Mouse (Mus musculus): ENCODE measurements around the gene Ssr1. TPM values are rescaled to one million over a fixed set of nuclear protein-coding genes. Genes with fewer than 3 reads are reported as not detected.

The Ssr1 gene
- polyA plus RNA-seq, 1 experiment from 2014 or later = 126 TPM

DNA sequence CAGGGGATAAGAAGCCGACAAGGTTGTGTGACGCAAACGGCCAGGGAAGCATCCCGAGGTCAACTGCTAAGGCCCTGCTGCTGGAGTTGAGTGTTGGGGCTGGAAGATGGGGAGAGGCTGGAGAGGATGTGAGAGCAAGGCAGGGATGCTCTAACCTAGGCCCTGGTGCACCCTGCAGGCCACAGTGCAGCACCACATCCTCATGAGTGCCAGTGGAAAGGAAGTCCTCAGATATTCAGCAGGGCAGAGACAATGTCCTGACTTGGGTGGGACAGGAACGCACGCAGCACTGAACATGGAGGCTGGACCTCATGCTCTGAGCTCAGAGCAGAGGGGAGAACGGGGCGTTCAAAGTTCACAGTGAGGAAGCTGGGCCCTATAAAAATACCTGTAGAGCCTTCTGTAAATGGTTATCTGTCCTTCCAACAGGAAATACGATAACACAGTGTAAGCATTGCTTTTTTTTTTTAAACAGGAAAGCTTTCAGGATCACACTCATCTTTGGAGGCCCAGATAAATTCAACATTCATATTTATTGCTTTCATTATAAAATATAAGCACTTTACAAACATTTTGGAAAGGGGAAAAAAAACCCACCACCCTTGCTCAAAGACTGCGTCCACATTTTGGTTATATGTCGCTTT, 23.0 kb downstream of the Ssr1 start:
- peaks cover 9% of the 10 kb centered on the region for H3K4me1 ChIP-seq (ENCODE audit: control insufficient read depth, insufficient read depth, low read length)
- H3K4me3 ChIP-seq (ENCODE audit: low read depth, low read length) = no peak overlapping the region
- no peak overlapping the region for H3K27ac ChIP-seq (replicated peaks; ENCODE audit: low read depth, low read length)
- WGBS = 87% methylated on average over 11 of the region's 11 CpGs
- no peaks in the 10 kb centered on the region for H3K9me3 ChIP-seq (ENCODE audit: control insufficient read depth, low read length)
- no peak for ATAC-seq (ENCODE audit: insufficient number of reproducible peaks, low FRiP score, low TSS enrichment, low read depth)
- no peaks in the 10 kb centered on the region for H3K36me3 ChIP-seq (ENCODE audit: control insufficient read depth, insufficient read depth, low read length)
- no peaks in the 10 kb centered on the region for H3K27me3 ChIP-seq (ENCODE audit: control insufficient read depth, insufficient read depth, low read length)
- DNase-seq (ENCODE audit: low spot score) = no peak
- no peak overlapping the region for H3K9ac ChIP-seq (ENCODE audit: low read length)
- H3K4me2 ChIP-seq (ENCODE audit: low read depth, severe bottlenecking) = no peak overlapping the region

DNA sequence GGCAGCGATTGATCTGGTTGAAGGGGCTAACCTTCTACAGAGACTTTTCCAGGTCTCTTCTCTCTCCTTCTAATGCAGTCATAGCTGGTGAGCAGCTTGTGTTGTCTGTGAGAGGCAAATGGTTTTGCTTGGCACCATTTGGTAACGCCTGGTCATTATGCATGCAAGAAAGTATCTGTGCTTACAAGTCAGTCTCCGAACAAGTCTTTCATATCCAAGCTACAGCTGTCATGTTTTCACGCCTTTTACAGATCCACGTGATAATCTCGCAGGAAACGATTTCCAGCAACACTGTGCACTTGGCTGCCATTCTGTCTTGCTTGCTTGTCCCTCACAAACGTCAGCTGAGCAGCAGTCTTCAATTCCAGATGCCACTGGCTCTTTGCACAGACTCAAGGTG, 24.0 kb downstream of the Ssr1 start:
- ATAC-seq (ENCODE audit: insufficient number of reproducible peaks, low FRiP score, low TSS enrichment, low read depth) = no peak

DNA sequence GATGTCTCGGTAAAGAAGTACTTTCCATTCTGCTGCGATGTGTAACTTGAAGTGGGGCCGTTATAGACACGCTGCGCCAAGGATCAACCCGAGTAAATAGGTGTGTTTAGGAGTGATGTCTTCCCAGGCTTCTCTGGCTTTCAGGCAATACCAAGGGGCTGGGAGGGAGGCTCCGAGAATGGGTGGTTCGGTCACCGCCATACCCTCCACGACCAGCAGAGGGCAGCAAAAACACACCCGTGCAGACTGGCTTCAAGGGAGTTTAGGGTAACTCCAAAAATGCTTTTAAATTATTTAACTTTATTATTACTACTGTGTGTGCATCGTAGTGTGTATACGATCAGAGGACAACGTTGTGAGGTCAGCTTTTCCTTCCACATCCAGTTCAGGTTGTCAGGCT, 24.7 kb downstream of the Ssr1 start:
- 9% methylated on average over 14 of the region's 14 CpGs for WGBS
- no peak for ATAC-seq (ENCODE audit: insufficient number of reproducible peaks, low FRiP score, low TSS enrichment, low read depth)
- peak; percentile 95 for DNase-seq (ENCODE audit: low spot score)
- Histone ChIP-seq H3K27me3 (ENCODE audit: control insufficient read depth, insufficient read depth, low read length) (no peaks in the 10 kb centered on the region), H3K36me3 (ENCODE audit: control insufficient read depth, insufficient read depth, low read length) (no peaks in the 10 kb centered on the region), H3K4me1 (ENCODE audit: control insufficient read depth, insufficient read depth, low read length) (peaks cover 9% of the 10 kb centered on the region), H3K4me2 (ENCODE audit: low read depth, severe bottlenecking) (no peak overlapping the region), H3K4me3 (ENCODE audit: low read depth, low read length) (no peak overlapping the region), H3K9me3 (ENCODE audit: control insufficient read depth, low read length) (no peaks in the 10 kb centered on the region), H3K27ac (replicated peaks; ENCODE audit: low read depth, low read length) (no peak overlapping the region), H3K9ac (ENCODE audit: low read length) (no peak overlapping the region)

More for the DNA sequence above, 24.0 kb downstream of the Ssr1 start:
- H3K36me3 ChIP-seq (ENCODE audit: control insufficient read depth, insufficient read depth, low read length) = no peaks in the 10 kb centered on the region
- no peak overlapping the region for H3K9ac ChIP-seq (ENCODE audit: low read length)
- no peak for DNase-seq (ENCODE audit: low spot score)
- no peaks in the 10 kb centered on the region for H3K27me3 ChIP-seq (ENCODE audit: control insufficient read depth, insufficient read depth, low read length)
- no peak overlapping the region for H3K4me2 ChIP-seq (ENCODE audit: low read depth, severe bottlenecking)
- peaks cover 9% of the 10 kb centered on the region for H3K4me1 ChIP-seq (ENCODE audit: control insufficient read depth, insufficient read depth, low read length)
- no peaks in the 10 kb centered on the region for H3K9me3 ChIP-seq (ENCODE audit: control insufficient read depth, low read length)
- no peak overlapping the region for H3K27ac ChIP-seq (replicated peaks; ENCODE audit: low read depth, low read length)
- H3K4me3 ChIP-seq (ENCODE audit: low read depth, low read length) = no peak overlapping the region
- 60% methylated on average over 8 of the region's 8 CpGs for WGBS

DNA sequence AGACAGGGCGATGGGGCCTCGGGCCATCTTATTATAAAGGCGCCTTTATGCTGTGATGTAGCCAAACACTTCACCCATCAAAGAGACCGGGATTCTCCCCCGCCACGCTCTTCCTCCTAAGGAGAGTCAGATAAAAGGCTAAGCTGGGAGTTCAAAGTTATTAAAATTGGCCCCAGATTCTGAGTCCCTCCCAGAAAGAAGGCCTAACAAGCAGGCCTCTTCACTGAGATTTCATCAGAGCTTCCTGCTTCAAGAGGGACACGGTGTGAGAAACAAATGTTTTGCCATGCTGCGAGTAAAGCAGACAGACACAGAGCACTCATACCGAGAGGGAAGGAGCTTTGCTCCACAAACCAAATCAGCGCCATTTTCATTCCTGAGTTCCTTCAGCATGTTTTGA, 26.5 kb downstream of the Ssr1 start:
- 44% methylated on average over 10 of the region's 10 CpGs for WGBS
- Histone ChIP-seq H3K27me3 (ENCODE audit: control insufficient read depth, insufficient read depth, low read length) (no peaks in the 10 kb centered on the region), H3K27ac (replicated peaks; ENCODE audit: low read depth, low read length) (no peak overlapping the region)

DNA sequence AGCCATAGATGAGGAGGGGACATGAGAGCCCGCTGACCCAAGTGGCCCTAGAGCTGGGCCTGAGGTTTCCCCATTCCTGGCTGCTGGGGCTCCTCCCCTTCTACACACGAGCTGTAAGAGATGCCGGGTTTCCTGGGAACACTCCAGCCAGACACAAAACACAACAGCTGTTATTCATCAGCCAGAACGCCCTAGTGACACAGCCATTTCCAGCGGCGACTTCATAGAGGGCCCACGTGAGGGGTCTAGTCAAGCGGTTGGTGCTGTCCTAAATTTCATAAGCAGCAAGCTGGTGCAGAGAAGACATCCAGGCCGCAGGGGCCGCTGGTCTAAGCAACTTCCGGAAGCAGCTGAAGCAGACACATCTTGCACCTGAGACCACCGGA, 27.0 kb downstream of the Ssr1 start:
- no peaks in the 10 kb centered on the region for H3K36me3 ChIP-seq (ENCODE audit: control insufficient read depth, insufficient read depth, low read length)
- DNase-seq (ENCODE audit: low spot score) = peak; percentile 74
- H3K4me2 ChIP-seq (ENCODE audit: low read depth, severe bottlenecking) = no peak overlapping the region
- H3K9me3 ChIP-seq (ENCODE audit: control insufficient read depth, low read length) = no peaks in the 10 kb centered on the region
- no peak overlapping the region for H3K4me3 ChIP-seq (ENCODE audit: low read depth, low read length)
- ATAC-seq (ENCODE audit: insufficient number of reproducible peaks, low FRiP score, low TSS enrichment, low read depth) = peak; percentile 31; the same call in 1 of the 2 replicates
- peak overlapping the region; percentile 36; the same call in 1 of the 2 replicates for H3K27ac ChIP-seq (replicated peaks; ENCODE audit: low read depth, low read length)
- 25% methylated on average over 12 of the region's 12 CpGs for WGBS
- peaks cover 13% of the 10 kb centered on the region for H3K4me1 ChIP-seq (ENCODE audit: control insufficient read depth, insufficient read depth, low read length)
- H3K9ac ChIP-seq (ENCODE audit: low read length) = peak overlapping the region; percentile 24; the same call in 1 of the 2 replicates
- no peaks in the 10 kb centered on the region for H3K27me3 ChIP-seq (ENCODE audit: control insufficient read depth, insufficient read depth, low read length)

More for the DNA sequence above, 26.5 kb downstream of the Ssr1 start:
- Histone ChIP-seq H3K4me2 (ENCODE audit: low read depth, severe bottlenecking) (no peak overlapping the region), H3K4me3 (ENCODE audit: low read depth, low read length) (no peak overlapping the region), H3K4me1 (ENCODE audit: control insufficient read depth, insufficient read depth, low read length) (peaks cover 13% of the 10 kb centered on the region), H3K9ac (ENCODE audit: low read length) (peak overlapping the region; percentile 24; the same call in 1 of the 2 replicates), H3K36me3 (ENCODE audit: control insufficient read depth, insufficient read depth, low read length) (no peaks in the 10 kb centered on the region), H3K9me3 (ENCODE audit: control insufficient read depth, low read length) (no peaks in the 10 kb centered on the region)
- DNase-seq (ENCODE audit: low spot score) (no peak), ATAC-seq (ENCODE audit: insufficient number of reproducible peaks, low FRiP score, low TSS enrichment, low read depth) (no peak)

DNA sequence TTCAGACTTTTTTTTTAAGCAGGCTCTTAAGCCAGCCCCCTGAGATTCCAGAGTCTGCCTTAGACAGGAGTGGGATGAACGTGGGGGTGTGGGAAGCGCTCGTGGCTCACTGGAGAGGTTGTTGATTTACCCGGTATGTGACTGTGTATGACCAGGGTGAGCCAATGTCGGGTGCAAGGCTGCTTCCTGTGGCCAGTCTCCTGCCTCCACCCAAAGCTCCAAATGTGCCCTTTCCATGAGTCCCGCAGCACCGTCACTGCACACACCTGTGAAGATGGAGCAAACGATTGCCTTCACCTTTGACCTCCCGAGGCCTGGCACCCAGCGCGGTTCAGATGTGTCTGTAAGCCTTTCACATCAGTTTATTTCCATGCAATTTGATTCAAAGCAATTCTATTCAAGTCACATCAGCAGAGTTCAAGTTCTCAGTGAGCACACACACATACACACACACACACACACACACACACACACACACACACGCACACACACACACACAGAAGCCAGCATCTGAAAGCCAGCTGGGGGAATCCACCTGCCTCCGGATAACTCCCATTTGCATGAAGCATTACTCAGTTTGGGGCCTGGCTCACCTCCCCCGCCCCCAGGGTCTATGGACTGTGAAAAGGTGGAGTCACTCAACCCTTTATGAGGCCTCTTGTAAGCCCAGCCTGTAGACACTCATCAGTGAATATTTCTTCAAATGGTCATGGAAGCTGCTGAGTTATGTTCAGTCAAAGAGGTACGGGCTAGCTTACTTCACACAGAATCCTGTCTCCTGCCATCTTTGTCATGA, 27.6 kb downstream of the Ssr1 start:
- peak overlapping the region; percentile 36; the same call in 1 of the 2 replicates for H3K27ac ChIP-seq (replicated peaks; ENCODE audit: low read depth, low read length)
- no peak overlapping the region for H3K4me3 ChIP-seq (ENCODE audit: low read depth, low read length)
- peaks cover 13% of the 10 kb centered on the region for H3K4me1 ChIP-seq (ENCODE audit: control insufficient read depth, insufficient read depth, low read length)
- ATAC-seq (ENCODE audit: insufficient number of reproducible peaks, low FRiP score, low TSS enrichment, low read depth) (peak; percentile 13; the same call in 1 of the 2 replicates), DNase-seq (ENCODE audit: low spot score) (no peak)
- H3K27me3 ChIP-seq (ENCODE audit: control insufficient read depth, insufficient read depth, low read length) = no peaks in the 10 kb centered on the region
- H3K36me3 ChIP-seq (ENCODE audit: control insufficient read depth, insufficient read depth, low read length) = no peaks in the 10 kb centered on the region
- no peak overlapping the region for H3K4me2 ChIP-seq (ENCODE audit: low read depth, severe bottlenecking)
- no peak overlapping the region for H3K9ac ChIP-seq (ENCODE audit: low read length)
- H3K9me3 ChIP-seq (ENCODE audit: control insufficient read depth, low read length) = no peaks in the 10 kb centered on the region
- 69% methylated on average over 15 of the region's 15 CpGs for WGBS

DNA sequence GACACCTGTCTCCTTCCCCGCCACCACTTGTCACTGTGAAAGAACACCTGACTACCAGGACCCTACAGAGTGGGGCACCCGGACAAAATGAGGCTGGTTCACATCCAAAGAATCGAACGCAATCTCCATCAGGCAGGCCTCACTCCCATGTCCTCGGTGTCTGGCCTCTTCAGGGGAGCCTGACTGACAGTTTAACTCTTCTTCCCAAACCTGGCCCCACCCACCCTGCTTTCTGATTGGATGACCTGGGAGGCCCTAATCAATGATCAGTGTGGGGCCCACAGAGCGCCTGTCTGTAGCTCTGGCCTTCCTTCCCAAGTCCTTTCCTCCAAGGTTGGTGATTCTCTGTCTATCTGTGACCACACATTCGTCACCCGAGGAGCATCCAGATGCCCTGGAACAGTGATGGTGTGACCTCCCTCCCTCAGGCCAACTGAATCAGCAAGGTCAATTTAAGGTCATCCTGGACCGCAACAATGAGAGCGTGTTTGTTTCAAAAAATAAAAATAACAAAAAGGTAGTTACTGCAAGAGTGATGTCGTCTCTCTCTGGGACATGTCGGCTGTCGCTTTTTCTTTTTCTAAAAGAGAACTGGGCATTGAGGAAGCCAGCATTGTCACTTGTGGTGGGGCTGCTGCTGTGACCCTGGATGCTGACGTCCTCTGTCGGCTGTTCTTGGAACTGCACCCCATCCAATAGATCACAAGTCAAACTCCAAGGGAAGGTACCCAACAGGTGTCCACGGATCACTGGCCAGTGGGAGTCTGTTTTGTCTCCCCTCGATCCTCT, 28.7 kb downstream of the Ssr1 start:
- H3K4me2 ChIP-seq (ENCODE audit: low read depth, severe bottlenecking) = no peak overlapping the region
- WGBS = 40% methylated on average over 17 of the region's 17 CpGs
- no peaks in the 10 kb centered on the region for H3K27me3 ChIP-seq (ENCODE audit: control insufficient read depth, insufficient read depth, low read length)
- peaks cover 13% of the 10 kb centered on the region for H3K4me1 ChIP-seq (ENCODE audit: control insufficient read depth, insufficient read depth, low read length)
- H3K36me3 ChIP-seq (ENCODE audit: control insufficient read depth, insufficient read depth, low read length) = no peaks in the 10 kb centered on the region
- no peak overlapping the region for H3K9ac ChIP-seq (ENCODE audit: low read length)
- DNase-seq (ENCODE audit: low spot score) (no peak), ATAC-seq (ENCODE audit: insufficient number of reproducible peaks, low FRiP score, low TSS enrichment, low read depth) (no peak)
- H3K9me3 ChIP-seq (ENCODE audit: control insufficient read depth, low read length) = no peaks in the 10 kb centered on the region
- no peak overlapping the region for H3K4me3 ChIP-seq (ENCODE audit: low read depth, low read length)
- no peak overlapping the region for H3K27ac ChIP-seq (replicated peaks; ENCODE audit: low read depth, low read length)

Data from limb, embryonic 11.5 days (tissue).